In the genomic region with DNA sequence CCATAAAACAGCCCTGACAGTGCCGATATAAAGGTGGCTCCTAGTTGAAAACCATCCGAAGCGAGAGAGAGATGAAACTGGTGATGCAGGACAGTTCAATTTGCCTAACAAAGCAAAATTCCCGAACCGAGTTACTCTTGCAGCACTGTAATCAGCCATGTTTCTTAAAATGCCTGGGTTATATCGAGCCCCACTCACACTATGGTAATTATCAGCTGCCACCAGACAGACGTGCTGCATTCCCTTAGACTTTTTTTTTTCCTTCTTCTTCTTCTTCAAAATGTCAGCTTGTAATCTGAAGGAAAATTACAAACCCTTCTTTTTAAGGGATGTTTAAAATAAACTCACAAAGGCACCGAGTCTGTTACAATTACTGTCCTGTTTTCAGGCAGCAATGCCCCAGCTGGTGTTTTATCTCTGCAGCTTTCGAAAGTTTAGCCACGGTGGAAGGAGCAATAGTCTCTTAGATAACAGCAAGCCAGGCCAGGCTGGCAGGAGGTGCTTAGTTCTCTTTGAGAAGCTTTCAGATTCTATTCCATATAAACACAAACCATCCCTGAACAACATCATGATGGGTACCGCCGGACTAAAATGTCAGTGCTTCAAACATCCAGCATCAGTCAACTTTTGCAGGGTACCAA, we compare ENCODE assay signal across 11 mouse cellular contexts.
DNase-seq lines count a peak whose midpoint lies in the region; ATAC-seq and TF ChIP-seq lines count a peak whose summit lies in the region.
"Had no signal": no experiment of that assay in that cellular context is flagged by ENCODE, and none has a peak within 500 bp of the region (broad histone marks: within the 10 kb centered on the region; RNA-seq: fewer than 3 reads in every experiment).

No protein-coding gene starts in this region.

- H3K4me3 ChIP-seq in kidney, embryonic 16.5 days (ENCODE audit: low read length): peak overlapping the region; percentile 25
- H3K4me3 ChIP-seq in liver, embryonic 14.5 days (ENCODE audit: insufficient read depth in 1 of 2, low read depth in 2 of 2, low read length in 2 of 2): peak overlapping the region; percentile 50 to 56
- H3K4me3 ChIP-seq: embryonic facial prominence, embryonic 12.5 days; gastrocnemius, adult 2 months had no signal

- DNase-seq in embryo, embryonic 11 days: peak; percentile 4
- no peak for DNase-seq in embryo, embryonic 9.5 days (ENCODE audit: extremely low spot score)
- DNase-seq in kidney, postnatal 14 days: no peak
- DNase-seq in c-Kit-negative CD71-positive TER-119-positive erythroid progenitor cells, embryonic 14.5 days (ENCODE audit: low read depth, low spot score): peak; percentile 61
- peak; percentile 64 to 70 (median 70) for DNase-seq in liver, embryonic 14.5 days (ENCODE audit: low read depth in 3 of 3, low spot score in 3 of 3)
- no peak for DNase-seq in gastrocnemius, postnatal 36 days
- no peak for DNase-seq in adrenal gland, postnatal 36 days
- DNase-seq: gastrocnemius, adult 2 months; lung, postnatal 36 days had no signal

- intact Hi-C loops in gastrocnemius, postnatal 36 days (cut with DNase I): no loop called here

- H3K4me1 ChIP-seq in kidney, embryonic 16.5 days (ENCODE audit: insufficient read depth, low read length): peaks cover 7% of the 10 kb centered on the region; the same call in 1 of the 2 replicates
- H3K4me1 ChIP-seq in liver, embryonic 14.5 days (replicated peaks; ENCODE audit: control insufficient read depth in 2 of 2, insufficient read depth in 2 of 2, low read length in 1 of 2): peaks cover 20 to 28% of the 10 kb centered on the region in 2 experiments
- H3K4me1 ChIP-seq: embryonic facial prominence, embryonic 12.5 days had no signal

- peak; percentile 39; the same call in 1 of the 2 replicates for ATAC-seq in kidney, embryonic 16.5 days (ENCODE audit: low FRiP score, low TSS enrichment)
- ATAC-seq in liver, embryonic 14.5 days (ENCODE audit: insufficient read depth): peak; percentile 92

- H3K27ac ChIP-seq in kidney, embryonic 16.5 days (ENCODE audit: low read length): no peak overlapping the region
- peak overlapping the region; percentile 97 for H3K27ac ChIP-seq in liver, embryonic 14.5 days
- H3K27ac ChIP-seq: embryonic facial prominence, embryonic 12.5 days; gastrocnemius, adult 2 months had no signal

- no peak for TF ChIP-seq CTCF in liver, embryonic 14.5 days (IDR thresholded peaks at IDR 0.05; ENCODE audit: low read depth)

- peak overlapping the region; percentile 43 for H3K4me2 ChIP-seq in kidney, embryonic 16.5 days (replicated peaks; ENCODE audit: low read depth, low read length)
- H3K4me2 ChIP-seq in liver, embryonic 14.5 days (ENCODE audit: low read depth): peak overlapping the region; percentile 90
- H3K4me2 ChIP-seq: embryonic facial prominence, embryonic 12.5 days had no signal

- peak; percentile 90 for TF ChIP-seq EP300 in liver, embryonic 14.5 days (IDR thresholded peaks at IDR 0.05; ENCODE audit: low read depth)

- H3K36me3 ChIP-seq in kidney, embryonic 16.5 days (ENCODE audit: insufficient read depth, low read length): no peaks in the 10 kb centered on the region
- H3K36me3 ChIP-seq in liver, embryonic 14.5 days (replicated peaks; ENCODE audit: control insufficient read depth, insufficient read depth, low read depth): no peaks in the 10 kb centered on the region
- H3K36me3 ChIP-seq: embryonic facial prominence, embryonic 12.5 days had no signal

- no peaks in the 10 kb centered on the region for H3K27me3 ChIP-seq in kidney, embryonic 16.5 days (ENCODE audit: insufficient read depth, low read length)
- H3K27me3 ChIP-seq in liver, embryonic 14.5 days (ENCODE audit: control insufficient read depth, insufficient read depth, low read length): no peaks in the 10 kb centered on the region
- H3K27me3 ChIP-seq: embryonic facial prominence, embryonic 12.5 days had no signal

- H3K9me3 ChIP-seq in kidney, embryonic 16.5 days (ENCODE audit: low read length): no peaks in the 10 kb centered on the region
- no peaks in the 10 kb centered on the region for H3K9me3 ChIP-seq in liver, embryonic 14.5 days (ENCODE audit: control insufficient read depth, low read length)
- H3K9me3 ChIP-seq: embryonic facial prominence, embryonic 12.5 days had no signal

- H3K9ac ChIP-seq in kidney, embryonic 16.5 days (replicated peaks; ENCODE audit: low read length): 0 out of 2 replicates have a peak overlapping the region, but pooled peaks have one; percentile 24
- H3K9ac ChIP-seq in liver, embryonic 14.5 days (replicated peaks): peak overlapping the region; percentile 69
- H3K9ac ChIP-seq: embryonic facial prominence, embryonic 12.5 days had no signal

- WGBS in kidney, embryonic 16.5 days: 30% methylated on average over 12 of the region's 12 CpGs
- WGBS in liver, embryonic 14.5 days (ENCODE audit: insufficient replicate concordance): 23% methylated on average over 12 of the region's 12 CpGs

Comparison
In these comparisons a context has a peak if more than half of its experiments do, and no peak if none do; other contexts are left out.
1. DNase-seq: peak in embryo, embryonic 11 days (single experiment), c-Kit-negative CD71-positive TER-119-positive erythroid progenitor cells, embryonic 14.5 days (single experiment) and liver, embryonic 14.5 days (3 of 3); none in embryo, embryonic 9.5 days (single experiment), kidney, postnatal 14 days (single experiment), gastrocnemius, postnatal 36 days (0 of 2) and adrenal gland, postnatal 36 days (0 of 2).